Mouse (Mus musculus) ES-Bruce4 (cell line): Measurements from ENCODE around the gene Bod1l. TPM values are rescaled to one million over a fixed set of nuclear protein-coding genes. Genes with fewer than 3 reads are reported as not detected.

Source experiments
- H3K27ac ChIP-seq: 2 replicates; pipeline ENCODE4 v1.5.1; 2012; ENCODE audit warnings: low read length, inconsistent platforms; ENCODE audit not compliant: insufficient read depth
- H3K27me3 ChIP-seq: 2 replicates; pipeline ENCODE4 v1.6.1; 2012; ENCODE audit warnings: mild to moderate bottlenecking, low read length, inconsistent platforms; ENCODE audit not compliant: control insufficient read depth, poor library complexity, insufficient read depth, severe bottlenecking
- H3K36me3 ChIP-seq: 2 replicates; pipeline ENCODE4 v1.6.1; 2012; ENCODE audit warnings: inconsistent platforms, mild to moderate bottlenecking, low read length, moderate library complexity; ENCODE audit not compliant: control insufficient read depth, poor library complexity, insufficient read depth, severe bottlenecking
- H3K4me1 ChIP-seq: one replicate; pipeline ENCODE4 v1.8.1; 2011; ENCODE audit warnings: low read length; ENCODE audit not compliant: control insufficient read depth, insufficient read depth
- H3K4me3 ChIP-seq: 2 replicates; pipeline ENCODE4 v1.5.1; 2011; ENCODE audit warnings: low read depth, mild to moderate bottlenecking, low read length
- H3K9ac ChIP-seq: 2 replicates; pipeline ENCODE4 v1.6.1; 2012; ENCODE audit warnings: low read depth, mild to moderate bottlenecking, inconsistent platforms; ENCODE audit not compliant: poor library complexity, severe bottlenecking
- H3K9me3 ChIP-seq: replicated peaks from 2 replicates; pipeline ENCODE4 v1.6.1; 2012; ENCODE audit warnings: mild to moderate bottlenecking, low read length, inconsistent platforms; ENCODE audit not compliant: control insufficient read depth, poor library complexity, insufficient read depth, severe bottlenecking
- CTCF ChIP-seq: IDR thresholded peaks from one replicate; pipeline ENCODE4 v1.8.1; 2011; ENCODE audit warnings: low read depth, low read length
- EP300 ChIP-seq: IDR thresholded peaks from 2 replicates; pipeline ENCODE4 v1.6.1; 2011; ENCODE audit warnings: low read depth, low read length; ENCODE audit not compliant: insufficient read depth
- POLR2A ChIP-seq: IDR thresholded peaks from one replicate; pipeline ENCODE4 v1.8.1; 2011; ENCODE audit warnings: low read length; ENCODE audit not compliant: insufficient read depth
- polyA plus RNA-seq: library from polyadenylated mRNA; stranded (reverse); fragments of >200 nt; gene quantifications from 2 replicates; pipeline ENCODE4 v1.2.4, GENCODE M21; 2011; ENCODE audit warnings: low read depth; ENCODE audit not compliant: missing spikeins, insufficient read depth, insufficient read length

Bod1l gene
- polyA plus RNA-seq, 1 experiment = 41.0 TPM

DNA sequence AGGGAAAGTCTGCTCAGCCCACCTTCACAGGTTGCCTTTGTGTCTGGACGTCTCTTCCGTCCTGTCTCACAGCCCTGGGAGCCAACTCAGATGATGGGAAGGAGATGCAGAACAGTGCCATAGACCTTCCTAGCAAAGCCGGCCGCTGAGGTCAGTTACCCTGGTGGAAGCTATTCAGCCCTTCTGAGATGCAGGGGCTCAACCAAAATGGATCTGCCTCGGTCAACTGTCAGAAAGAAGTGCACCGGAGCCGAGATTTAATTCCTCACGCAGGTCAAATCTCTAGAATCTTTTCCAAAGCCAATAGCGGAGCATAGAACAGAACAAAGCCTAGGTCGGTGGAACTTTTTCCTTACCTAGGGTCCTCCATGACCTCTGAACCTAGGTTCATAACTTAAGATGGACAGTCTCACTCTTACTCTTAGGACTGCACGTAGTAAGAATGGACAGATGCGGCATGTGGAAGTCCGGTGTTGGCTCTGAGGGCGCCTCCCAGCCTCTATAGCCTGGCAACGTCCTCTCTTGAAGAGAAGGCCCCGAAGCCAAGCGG is 89.8 kb downstream of the Bod1l start:
- H3K9me3 ChIP-seq = no peaks in the 10 kb centered on the region
- peaks cover 14% of the 10 kb centered on the region for H3K27me3 ChIP-seq
- H3K27ac ChIP-seq = no peak overlapping the region
- TF ChIP-seq EP300 (no peak), CTCF (no peak), POLR2A (no peak)
- H3K4me3 ChIP-seq = no peak overlapping the region
- H3K9ac ChIP-seq = no peak overlapping the region
- no peaks in the 10 kb centered on the region for H3K36me3 ChIP-seq
- no peaks in the 10 kb centered on the region for H3K4me1 ChIP-seq

- H3K9me3 ChIP-seq = no peaks in the 10 kb centered on the region
- H3K4me3 ChIP-seq = no peak overlapping the region
- no peak overlapping the region for H3K27ac ChIP-seq
- no peaks in the 10 kb centered on the region for H3K4me1 ChIP-seq
- peaks cover 12% of the 10 kb centered on the region for H3K27me3 ChIP-seq
- no peak overlapping the region for H3K9ac ChIP-seq
- H3K36me3 ChIP-seq = no peaks in the 10 kb centered on the region
- no peak for TF ChIP-seq EP300
- TF ChIP-seq CTCF = no peak
Observed at GRCm38 (mm10) chr5:41752721-41753120, 91.4 kb downstream of the Bod1l start.

DNA sequence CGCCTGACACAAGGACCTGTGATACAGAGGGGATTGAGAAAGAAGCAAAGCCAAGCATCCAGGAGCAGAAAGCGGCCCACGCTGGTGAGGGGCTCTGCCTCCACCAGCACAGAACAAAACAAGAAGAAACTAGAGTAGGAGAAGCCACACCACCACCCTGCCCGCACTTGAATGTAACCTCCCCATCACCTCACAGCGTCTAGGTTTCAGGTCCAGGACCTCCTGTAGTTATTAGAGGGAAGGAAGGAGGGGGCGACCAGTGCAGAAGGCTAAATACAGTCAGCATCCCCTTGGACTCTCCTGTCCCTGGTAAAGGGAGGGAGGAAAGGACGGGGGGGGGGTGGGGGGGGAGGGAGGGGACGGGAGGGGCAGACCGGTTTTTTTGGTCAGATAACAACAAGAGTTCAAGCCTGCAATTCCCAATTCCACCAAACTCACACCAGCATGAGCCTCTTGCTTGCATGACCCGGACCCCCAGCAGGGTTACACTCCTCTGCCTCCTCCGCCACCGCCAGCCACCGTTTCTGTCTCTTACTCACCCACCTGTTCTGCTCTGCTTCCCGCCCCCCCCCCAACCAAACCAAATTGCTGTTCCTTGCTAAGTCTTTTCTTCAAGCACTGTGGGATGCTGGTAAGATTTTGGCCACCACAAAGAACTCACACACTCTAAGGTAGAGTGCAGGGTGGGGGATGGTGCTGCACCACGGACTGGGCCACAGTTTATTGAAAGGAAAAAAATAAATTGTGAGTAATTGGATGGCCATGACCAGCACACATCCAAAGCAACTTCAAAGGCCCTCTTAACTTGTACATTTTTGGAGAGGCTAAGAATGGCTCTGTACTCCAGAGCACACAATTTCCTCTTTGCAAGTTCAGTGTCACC is 99.0 kb downstream of the Bod1l start:
- no peaks in the 10 kb centered on the region for H3K4me1 ChIP-seq
- H3K27ac ChIP-seq = no peak overlapping the region
- H3K9ac ChIP-seq = no peak overlapping the region
- no peaks in the 10 kb centered on the region; the same call in none of the 2 replicates for H3K27me3 ChIP-seq
- H3K36me3 ChIP-seq = no peaks in the 10 kb centered on the region
- no peaks in the 10 kb centered on the region for H3K9me3 ChIP-seq
- no peak overlapping the region for H3K4me3 ChIP-seq
- TF ChIP-seq CTCF = no peak
- TF ChIP-seq EP300 = no peak
- TF ChIP-seq POLR2A = no peak

DNA sequence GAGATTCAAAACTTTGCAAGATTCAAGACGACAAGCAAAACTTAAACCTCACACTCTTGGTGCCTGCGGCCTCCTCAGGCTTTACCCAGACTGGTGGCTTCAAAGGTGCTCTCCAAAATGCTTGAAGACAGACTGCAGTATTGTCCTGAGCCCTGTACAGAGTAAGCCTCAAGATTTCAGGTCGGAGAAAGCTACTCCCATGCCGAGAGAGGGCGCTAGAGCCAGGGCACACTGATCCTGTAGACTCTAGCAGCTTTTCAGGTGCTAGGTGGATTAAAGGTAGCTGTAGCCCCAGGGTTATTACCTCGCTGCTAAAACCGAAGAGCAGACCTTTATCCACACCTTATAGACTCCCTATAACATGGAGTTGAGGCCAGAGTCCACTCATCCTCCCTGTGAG is 99.9 kb downstream of the Bod1l start:
- H3K9ac ChIP-seq = no peak overlapping the region
- H3K4me3 ChIP-seq = no peak overlapping the region

DNA sequence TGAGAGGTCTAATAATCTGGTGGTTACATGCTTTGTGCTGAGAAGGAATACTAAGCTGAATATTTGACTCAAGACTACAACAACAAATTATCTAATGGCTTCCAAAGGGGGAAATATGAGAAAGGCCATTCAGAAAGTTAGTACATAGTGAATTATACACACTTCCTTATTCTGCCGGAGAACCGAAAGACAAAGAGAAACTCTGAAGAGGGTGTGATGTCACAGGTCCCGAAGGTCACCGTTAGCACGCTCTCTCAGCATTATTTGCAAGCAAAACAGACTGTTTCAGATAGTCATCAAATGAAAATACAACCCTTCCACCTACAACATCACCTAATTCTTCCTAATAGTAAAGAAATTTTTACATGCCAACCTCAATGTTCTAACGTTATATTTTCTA is 105.3 kb downstream of the Bod1l start:
- TF ChIP-seq CTCF (no peak), POLR2A (no peak), EP300 (no peak)
- H3K4me3 ChIP-seq = no peak overlapping the region
- H3K27me3 ChIP-seq = no peaks in the 10 kb centered on the region; the same call in 1 of the 2 replicates
- H3K4me1 ChIP-seq = no peaks in the 10 kb centered on the region
- no peak overlapping the region for H3K27ac ChIP-seq
- H3K36me3 ChIP-seq = no peaks in the 10 kb centered on the region
- no peaks in the 10 kb centered on the region for H3K9me3 ChIP-seq
- H3K9ac ChIP-seq = no peak overlapping the region

More for the DNA sequence above, 99.9 kb downstream of the Bod1l start:
- Histone ChIP-seq H3K27me3 (no peaks in the 10 kb centered on the region; the same call in none of the 2 replicates), H3K27ac (no peak overlapping the region), H3K9me3 (no peaks in the 10 kb centered on the region), H3K4me1 (no peaks in the 10 kb centered on the region), H3K36me3 (no peaks in the 10 kb centered on the region)
- no peak for TF ChIP-seq EP300
- TF ChIP-seq CTCF = peak; percentile 74

Other genes starting within 250 kb of the Bod1l start
- 14.2 and 15.5 TPM in 2 replicates for gene Rab28, start 136.2 kb downstream of the Bod1l start, polyA plus RNA-seq
- gene Nkx3-2, start 79.8 kb downstream of the Bod1l start, polyA plus RNA-seq = not detected in 2 replicates
- not detected in 2 replicates for gene Gm16223, start 223.6 kb upstream of the Bod1l start, polyA plus RNA-seq